Mouse (Mus musculus) spleen, adult 2 months (tissue): Measurements from ENCODE around the gene Slc24a2.

ENCODE experiments used
- CTCF ChIP-seq: fragments of 200-500 bp; IDR thresholded peaks from 2 replicates; pipeline ENCODE4 v1.5.1; 2011; ENCODE audit warnings: mild to moderate bottlenecking, inconsistent platforms; ENCODE audit not compliant: insufficient read depth, insufficient read length, insufficient replicate concordance; ENCODE audit errors: extremely low read depth
- POLR2A ChIP-seq: fragments of 200-500 bp; IDR thresholded peaks from 2 replicates; pipeline ENCODE4 v1.6.1; 2011; ENCODE audit warnings: low read depth, low read length, inconsistent platforms

DNA sequence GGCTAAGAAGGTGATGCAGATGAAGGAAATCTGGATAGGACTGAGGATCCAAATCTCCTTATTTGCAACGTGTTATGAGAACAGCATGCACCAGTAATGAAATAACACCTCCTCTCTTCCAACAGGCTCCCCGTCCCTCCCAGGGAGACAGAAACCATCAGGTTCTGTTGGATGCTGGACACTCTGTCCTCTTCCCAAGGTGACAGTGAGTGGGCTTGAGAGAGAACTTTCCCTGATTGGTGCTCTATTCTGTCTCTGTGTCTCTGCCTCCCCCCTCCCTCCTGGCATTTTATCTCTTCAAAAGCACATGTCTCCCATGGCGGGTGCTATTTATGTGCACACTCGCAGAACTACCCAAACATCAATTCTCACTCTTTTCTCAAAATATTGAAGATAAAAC lies 103.5 kb downstream of the Slc24a2 start:
- TF ChIP-seq POLR2A (no peak), CTCF (no peak)
